Mouse (Mus musculus) erythroblast, embryonic 14.5 days (primary cell): Measurements from ENCODE around the gene Elmsan1.

Experiments
- GATA1 ChIP-seq: IDR thresholded peaks from 2 replicates; pipeline ENCODE4 v1.6.1; 2012; ENCODE audit warnings: low read length, inconsistent platforms, mixed read lengths
- TAL1 ChIP-seq: IDR thresholded peaks from 3 replicates; pipeline ENCODE4 v1.6.1; 2012; ENCODE audit warnings: low read length, inconsistent platforms, mixed read lengths

DNA sequence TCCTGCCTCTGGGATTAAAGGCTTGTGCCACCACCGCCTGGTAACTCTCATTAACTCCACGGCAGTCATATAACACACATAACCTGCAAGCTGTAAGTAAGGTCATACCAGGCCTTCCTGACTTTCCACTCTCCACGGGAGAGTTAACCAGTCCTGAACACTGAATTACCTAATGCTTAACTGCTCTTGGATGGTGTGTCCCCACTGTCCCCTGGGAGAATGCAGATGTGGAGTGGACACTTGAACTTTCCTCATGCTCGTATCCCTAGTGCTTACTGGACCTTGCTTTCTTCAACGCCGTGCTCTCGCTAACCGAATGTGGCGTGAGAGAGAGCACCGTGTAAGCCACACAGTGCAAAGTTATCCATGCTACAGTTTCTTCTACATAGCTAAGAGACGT is 8.4 kb downstream of the Elmsan1 start:
- TF ChIP-seq TAL1 = no peak
- TF ChIP-seq GATA1 = no peak
